Mouse (Mus musculus) ES-Bruce4 (cell line): Measurements from ENCODE around the gene Tmem69. TPM values are rescaled to one million over a fixed set of nuclear protein-coding genes. Genes with fewer than 3 reads are reported as not detected.
A peak's percentile ranks its signal among the peaks of the same experiment; 100 is the strongest.

Experiments used
- H3K27ac ChIP-seq: 2 replicates; pipeline ENCODE4 v1.5.1; 2012; ENCODE audit warnings: low read length, inconsistent platforms; ENCODE audit not compliant: insufficient read depth
- H3K27me3 ChIP-seq: 2 replicates; pipeline ENCODE4 v1.6.1; 2012; ENCODE audit warnings: mild to moderate bottlenecking, low read length, inconsistent platforms; ENCODE audit not compliant: control insufficient read depth, poor library complexity, insufficient read depth, severe bottlenecking
- H3K36me3 ChIP-seq: 2 replicates; pipeline ENCODE4 v1.6.1; 2012; ENCODE audit warnings: inconsistent platforms, mild to moderate bottlenecking, low read length, moderate library complexity; ENCODE audit not compliant: control insufficient read depth, poor library complexity, insufficient read depth, severe bottlenecking
- H3K4me1 ChIP-seq: one replicate; pipeline ENCODE4 v1.8.1; 2011; ENCODE audit warnings: low read length; ENCODE audit not compliant: control insufficient read depth, insufficient read depth
- H3K4me3 ChIP-seq: 2 replicates; pipeline ENCODE4 v1.5.1; 2011; ENCODE audit warnings: low read depth, mild to moderate bottlenecking, low read length
- H3K9ac ChIP-seq: 2 replicates; pipeline ENCODE4 v1.6.1; 2012; ENCODE audit warnings: low read depth, mild to moderate bottlenecking, inconsistent platforms; ENCODE audit not compliant: poor library complexity, severe bottlenecking
- H3K9me3 ChIP-seq: replicated peaks from 2 replicates; pipeline ENCODE4 v1.6.1; 2012; ENCODE audit warnings: mild to moderate bottlenecking, low read length, inconsistent platforms; ENCODE audit not compliant: control insufficient read depth, poor library complexity, insufficient read depth, severe bottlenecking
- CTCF ChIP-seq: IDR thresholded peaks from one replicate; pipeline ENCODE4 v1.8.1; 2011; ENCODE audit warnings: low read depth, low read length
- EP300 ChIP-seq: IDR thresholded peaks from 2 replicates; pipeline ENCODE4 v1.6.1; 2011; ENCODE audit warnings: low read depth, low read length; ENCODE audit not compliant: insufficient read depth
- POLR2A ChIP-seq: IDR thresholded peaks from one replicate; pipeline ENCODE4 v1.8.1; 2011; ENCODE audit warnings: low read length; ENCODE audit not compliant: insufficient read depth
- polyA plus RNA-seq: library from polyadenylated mRNA; stranded (reverse); fragments of >200 nt; gene quantifications from 2 replicates; pipeline ENCODE4 v1.2.4, GENCODE M21; 2011; ENCODE audit warnings: low read depth; ENCODE audit not compliant: missing spikeins, insufficient read depth, insufficient read length

The Tmem69 gene
- polyA plus RNA-seq, 1 experiment: 25.3 TPM

DNA sequence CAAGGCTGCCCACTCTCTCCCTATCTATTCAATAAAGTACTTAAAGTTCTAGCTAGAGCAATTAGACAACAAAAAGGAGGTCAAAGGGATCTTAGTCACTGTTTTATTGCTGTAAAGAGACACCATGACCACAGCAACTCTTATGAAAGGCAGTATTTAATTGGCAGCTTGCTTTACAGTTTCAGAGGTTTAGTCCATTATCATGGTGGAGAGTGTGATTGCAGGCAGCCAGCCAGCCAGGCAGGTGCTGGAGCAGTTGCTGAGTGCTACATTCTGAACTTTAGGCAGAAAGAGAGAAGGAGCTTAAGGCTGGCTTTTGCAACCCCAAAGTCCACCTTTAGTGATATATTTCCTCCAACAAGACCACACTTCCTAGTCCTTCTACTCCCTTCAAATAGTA, 19.4 kb downstream of the Tmem69 start:
- TF ChIP-seq CTCF (no peak), EP300 (no peak), POLR2A (no peak)
- H3K9ac ChIP-seq: no peak overlapping the region
- no peak overlapping the region for H3K4me3 ChIP-seq

DNA sequence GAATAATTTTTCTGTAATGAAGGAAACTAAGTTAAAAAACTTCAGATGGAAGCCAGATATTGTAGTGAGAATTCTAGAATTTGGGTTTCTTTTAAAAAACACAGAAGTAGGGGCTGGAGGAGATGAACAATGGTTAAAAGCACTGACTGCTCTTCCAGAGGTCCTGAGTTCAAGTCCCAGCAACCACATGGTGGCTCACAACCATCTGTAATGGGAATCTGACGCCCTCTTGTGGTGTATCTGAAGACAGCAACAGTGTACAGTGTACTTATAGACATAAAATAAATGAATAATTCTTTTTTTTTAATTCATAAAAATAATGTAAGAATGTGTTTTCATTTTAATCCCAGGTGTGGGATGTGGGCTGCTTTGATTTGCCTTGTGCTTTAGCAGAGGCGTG, 24.6 kb downstream of the Tmem69 start:
- H3K9me3 ChIP-seq: no peaks in the 10 kb centered on the region
- no peak overlapping the region for H3K27ac ChIP-seq
- H3K9ac ChIP-seq: no peak overlapping the region
- H3K4me1 ChIP-seq: no peaks in the 10 kb centered on the region
- H3K4me3 ChIP-seq: no peak overlapping the region
- H3K36me3 ChIP-seq: no peaks in the 10 kb centered on the region
- no peaks in the 10 kb centered on the region for H3K27me3 ChIP-seq
- TF ChIP-seq EP300 (no peak), CTCF (no peak), POLR2A (no peak)

More for the DNA sequence above, 19.4 kb downstream of the Tmem69 start:
- H3K27me3 ChIP-seq: no peaks in the 10 kb centered on the region
- no peaks in the 10 kb centered on the region for H3K4me1 ChIP-seq
- no peak overlapping the region for H3K27ac ChIP-seq
- H3K9me3 ChIP-seq: no peaks in the 10 kb centered on the region
- H3K36me3 ChIP-seq: no peaks in the 10 kb centered on the region

DNA sequence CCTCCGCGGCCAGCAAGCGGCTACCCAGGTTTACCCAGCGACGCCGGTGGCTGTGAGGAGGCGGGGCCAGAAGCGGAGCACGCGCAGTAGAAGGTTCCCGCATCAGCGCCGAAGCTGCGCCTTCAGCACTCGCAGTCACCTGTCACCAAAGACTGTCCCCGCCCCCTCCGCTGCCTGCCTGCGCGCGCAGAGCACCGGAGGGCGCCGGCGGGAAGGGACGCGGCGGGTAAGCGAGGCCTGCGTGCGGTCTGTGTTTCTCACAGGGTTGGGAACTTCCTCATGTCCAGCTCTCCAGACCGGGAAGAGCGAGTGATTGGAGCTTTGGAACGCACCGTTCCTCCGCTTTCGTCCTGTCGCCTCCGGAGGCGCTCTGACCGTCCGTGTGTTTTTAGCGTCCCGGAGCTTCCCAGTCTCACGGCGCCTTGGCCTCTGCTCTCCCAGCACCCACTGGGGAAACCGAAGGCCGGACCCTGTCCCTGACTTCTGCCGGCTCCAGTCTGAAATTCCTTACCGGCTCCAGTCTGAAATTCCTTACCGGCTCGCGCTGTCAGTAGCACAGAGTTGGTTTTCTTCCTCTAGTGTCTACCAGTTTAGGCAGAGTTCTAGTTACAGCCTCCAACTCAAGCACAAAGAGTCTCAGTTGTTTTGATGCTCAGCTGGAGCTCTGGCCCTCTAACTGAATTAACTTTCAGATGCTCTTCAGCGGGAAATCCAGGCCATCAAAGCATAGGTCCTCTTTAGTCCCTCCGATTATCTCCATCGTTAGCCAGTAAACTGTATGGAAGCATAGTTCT, 48.1 kb downstream of the Tmem69 start, which contains the start of gene Ipp:
TSS of gene Ipp (plus strand) at position 125 of the 794 bp plus-strand sequence.
- H3K9ac ChIP-seq: peak within 1 kb of the TSS; percentile 76

DNA sequence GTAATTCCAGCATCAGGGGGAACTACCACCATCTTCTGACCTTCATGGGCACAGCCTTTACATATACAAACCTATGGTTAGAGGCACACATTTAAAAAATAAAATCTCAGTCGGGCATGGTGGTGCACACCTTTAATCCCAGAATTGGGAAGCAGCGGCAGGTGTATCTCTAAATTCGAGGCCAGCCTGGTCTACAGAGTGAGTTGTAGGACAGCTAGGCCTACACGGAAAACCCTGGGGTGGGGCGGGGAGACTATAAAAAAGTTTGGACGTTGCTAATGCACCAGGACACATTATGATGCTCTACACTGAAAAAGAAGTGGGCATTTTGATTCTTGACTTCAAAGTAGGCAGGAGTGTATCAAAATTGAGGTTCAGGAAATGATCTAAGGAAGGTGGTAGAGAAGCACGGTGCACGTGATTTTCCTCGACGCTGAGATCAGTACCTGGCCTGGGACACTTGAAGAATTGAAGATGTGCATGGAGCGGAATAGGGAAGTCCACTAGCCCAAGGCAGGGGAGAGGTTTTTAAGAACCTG, 48.8 kb downstream of the Tmem69 start:
- TF ChIP-seq EP300: no peak
- H3K27me3 ChIP-seq: no peaks in the 10 kb centered on the region
- H3K36me3 ChIP-seq: no peaks in the 10 kb centered on the region
- H3K4me1 ChIP-seq: no peaks in the 10 kb centered on the region
- H3K4me3 ChIP-seq: peak overlapping the region; percentile 80
- H3K27ac ChIP-seq: no peak overlapping the region
- peak overlapping the region; percentile 20; the same call in 1 of the 2 replicates for H3K9ac ChIP-seq
- H3K9me3 ChIP-seq: no peaks in the 10 kb centered on the region

More for the DNA sequence above, 48.1 kb downstream of the Tmem69 start, which contains the start of gene Ipp:
- TF ChIP-seq POLR2A: no peak
- TF ChIP-seq EP300: peak; percentile 25; the same call in 1 of the 2 replicates
- TF ChIP-seq CTCF: no peak
- no peaks in the 10 kb centered on the region for H3K9me3 ChIP-seq
- H3K4me1 ChIP-seq: no peaks in the 10 kb centered on the region
- no peaks in the 10 kb centered on the region for H3K36me3 ChIP-seq
- peak within 1 kb of the TSS; percentile 80 for H3K4me3 ChIP-seq
- no peaks in the 10 kb centered on the region for H3K27me3 ChIP-seq
- peak within 1 kb of the TSS; percentile 37; the same call in 1 of the 2 replicates for H3K27ac ChIP-seq

Other genes starting within 250 kb of the Tmem69 start
- gene Mast2, start 91.8 kb downstream of the Tmem69 start, polyA plus RNA-seq: 58.1 and 60.2 TPM in 2 replicates
- gene Ipp, start 48.4 kb downstream of the Tmem69 start, polyA plus RNA-seq: 11.1 and 13.2 TPM in 2 replicates
- gene Gpbp1l1, start 1.7 kb upstream of the Tmem69 start, polyA plus RNA-seq: 107 TPM in 2 replicates
- 2.7 and 2.8 TPM in 2 replicates for gene Ccdc17, start 40.7 kb upstream of the Tmem69 start, polyA plus RNA-seq
- gene Nasp, start 72.0 kb upstream of the Tmem69 start, polyA plus RNA-seq: 514 and 595 TPM in 2 replicates
- gene Akr1a1, start 95.7 kb upstream of the Tmem69 start, polyA plus RNA-seq: 280 and 291 TPM in 2 replicates
- gene Prdx1, start 129.6 kb upstream of the Tmem69 start, polyA plus RNA-seq: 1,922 and 2,187 TPM in 2 replicates
- 35.9 and 36.1 TPM in 2 replicates for gene Mmachc, start 152.5 kb upstream of the Tmem69 start, polyA plus RNA-seq
- gene Ccdc163, start 152.6 kb upstream of the Tmem69 start, polyA plus RNA-seq: 45.2 and 49.0 TPM in 2 replicates
- 20.6 and 21.9 TPM in 2 replicates for gene Tesk2, start 165.0 kb upstream of the Tmem69 start, polyA plus RNA-seq